Mouse (Mus musculus) CH12.LX (cell line): ENCODE measurements around the gene Sec14l4. TPM values are rescaled to one million over a fixed set of nuclear protein-coding genes. Genes with fewer than 3 reads are reported as not detected.

Source experiments
- DNase-seq: peaks from one replicate; pipeline ENCODE4 v3.0.0-alpha.2; 2013; ENCODE audit errors: extremely low read depth
- H3K27ac ChIP-seq: 2 replicates; pipeline ENCODE4 v1.5.1; 2012; ENCODE audit warnings: low read depth, mild to moderate bottlenecking, control low read depth, moderate library complexity; ENCODE audit not compliant: insufficient read depth
- H3K27me3 ChIP-seq: replicated peaks from 2 replicates; pipeline ENCODE3; 2012; ENCODE audit warnings: inconsistent platforms
- H3K36me3 ChIP-seq, 2 experiments: replicated peaks in 1 of 2; 2 replicates each; pipeline versions ENCODE3 to v1.6.1; 2012; ENCODE audit warnings: inconsistent platforms in 1 of 2, low read length in 1 of 2, mild to moderate bottlenecking in 1 of 2, mixed read lengths in 1 of 2, moderate library complexity in 1 of 2; ENCODE audit not compliant: control insufficient read depth in 1 of 2, insufficient read depth in 1 of 2
- H3K4me1 ChIP-seq, 2 experiments: 2 replicates each; pipeline ENCODE4 v1.6.1; 2012; ENCODE audit warnings: inconsistent platforms in 1 of 2, moderate library complexity in 1 of 2; ENCODE audit not compliant: insufficient read depth in 2 of 2, control insufficient read depth in 1 of 2
- H3K4me2 ChIP-seq: 2 replicates; pipeline ENCODE4 v1.6.1; 2012; ENCODE audit warnings: low read depth, mild to moderate bottlenecking, control low read depth; ENCODE audit not compliant: poor library complexity, insufficient read depth, severe bottlenecking
- H3K4me3 ChIP-seq, 3 experiments: fragments of 150-350 bp in 1 of 3; sonication (generic) in 1 of 3; replicated peaks in 1 of 3; 2 replicates each; pipeline versions ENCODE3 to v1.5.1; 2011 to 2012; ENCODE audit warnings: low read depth in 2 of 3, low read length in 2 of 3, mild to moderate bottlenecking in 2 of 3, moderate library complexity in 2 of 3, control low read depth in 1 of 3, improper control_type of control experiment in 1 of 3, inconsistent platforms in 1 of 3, mixed read lengths in 1 of 3; ENCODE audit not compliant: poor library complexity in 1 of 3
- H3K79me2 ChIP-seq: replicated peaks from 2 replicates; pipeline ENCODE4 v1.6.1; 2012; ENCODE audit warnings: mild to moderate bottlenecking, moderate library complexity; ENCODE audit not compliant: control insufficient read depth, poor library complexity, insufficient read depth, severe bottlenecking; ENCODE audit errors: extremely low read depth
- H3K9ac ChIP-seq: 2 replicates; pipeline ENCODE4 v1.6.1; 2012; ENCODE audit warnings: low read depth, mild to moderate bottlenecking, control low read depth, moderate library complexity; ENCODE audit not compliant: insufficient read depth
- H3K9me3 ChIP-seq: replicated peaks from 2 replicates; pipeline ENCODE3; 2012; ENCODE audit warnings: low read length, inconsistent platforms, mixed read lengths
- BHLHE40 ChIP-seq: IDR thresholded peaks from 2 replicates; pipeline ENCODE4 v1.6.1; 2011; ENCODE audit warnings: mild to moderate bottlenecking, low read depth, low read length, improper control_type of control experiment
- CHD1 ChIP-seq: IDR thresholded peaks from 2 replicates; pipeline ENCODE4 v1.6.1; 2012; ENCODE audit warnings: low read depth, low read length, improper control_type of control experiment, inconsistent platforms
- E2F4 ChIP-seq: IDR thresholded peaks from 2 replicates; pipeline ENCODE4 v1.6.1; 2011; ENCODE audit warnings: low read depth, low read length, improper control_type of control experiment; ENCODE audit not compliant: insufficient replicate concordance
- ELF1 ChIP-seq: IDR thresholded peaks from 2 replicates; pipeline ENCODE4 v1.6.1; 2014; ENCODE audit warnings: low read depth, mild to moderate bottlenecking, inconsistent platforms, low read length, improper control_type of control experiment
- ETS1 ChIP-seq: conservative IDR thresholded peaks from 2 replicates; pipeline ENCODE4 v1.6.1; 2012; ENCODE audit warnings: low read depth, mild to moderate bottlenecking, inconsistent platforms, low read length, improper control_type of control experiment, moderate library complexity
- GABPA ChIP-seq: IDR thresholded peaks from 2 replicates; pipeline ENCODE4 v1.6.1; 2012; ENCODE audit warnings: low read depth, low read length, improper control_type of control experiment, inconsistent platforms; ENCODE audit not compliant: insufficient replicate concordance
- HCFC1 ChIP-seq: IDR thresholded peaks from 2 replicates; pipeline ENCODE4 v1.6.1; 2012; ENCODE audit warnings: low read depth, mild to moderate bottlenecking, inconsistent platforms, low read length, improper control_type of control experiment
- IRF4 ChIP-seq: IDR thresholded peaks from 2 replicates; pipeline ENCODE4 v1.6.1; 2014; ENCODE audit warnings: low read depth, mild to moderate bottlenecking, inconsistent platforms, low read length, improper control_type of control experiment
- JUND ChIP-seq: conservative IDR thresholded peaks from 2 replicates; pipeline ENCODE4 v1.6.1; 2011; ENCODE audit warnings: low read depth, low read length, improper control_type of control experiment
- KAT2A ChIP-seq: IDR thresholded peaks from 2 replicates; pipeline ENCODE4 v1.6.1; 2012; ENCODE audit warnings: low read length, improper control_type of control experiment, inconsistent platforms; ENCODE audit not compliant: insufficient replicate concordance
- MAX ChIP-seq: IDR thresholded peaks from 2 replicates; pipeline ENCODE4 v1.6.1; 2011; ENCODE audit warnings: low read length, improper control_type of control experiment
- MAZ ChIP-seq: IDR thresholded peaks from 2 replicates; pipeline ENCODE4 v1.6.1; 2012; ENCODE audit warnings: low read depth, mild to moderate bottlenecking, inconsistent platforms, low read length, improper control_type of control experiment, moderate library complexity
- MYC ChIP-seq: IDR thresholded peaks from 2 replicates; pipeline ENCODE4 v1.6.1; 2011; ENCODE audit warnings: low read depth, mild to moderate bottlenecking, improper control_type of control experiment, low read length
- PAX5 ChIP-seq: IDR thresholded peaks from 2 replicates; pipeline ENCODE4 v1.6.1; 2012; ENCODE audit warnings: low read length, inconsistent platforms, mixed read lengths
- POLR2A ChIP-seq: IDR thresholded peaks from 2 replicates; pipeline ENCODE4 v1.6.1; 2011; ENCODE audit warnings: low read depth, mild to moderate bottlenecking, improper control_type of control experiment, low read length
- POLR2AphosphoS2 ChIP-seq: IDR thresholded peaks from 2 replicates; pipeline ENCODE4 v1.6.1; 2011; ENCODE audit warnings: low read depth, low read length, improper control_type of control experiment
- SMC3 ChIP-seq: IDR thresholded peaks from 2 replicates; pipeline ENCODE4 v1.6.1; 2011; ENCODE audit warnings: low read depth, low read length, improper control_type of control experiment
- UBTF ChIP-seq: IDR thresholded peaks from 2 replicates; pipeline ENCODE4 v1.6.1; 2012; ENCODE audit warnings: low read depth, mild to moderate bottlenecking, inconsistent platforms, low read length, improper control_type of control experiment, moderate library complexity
- USF1 ChIP-seq: IDR thresholded peaks from 2 replicates; pipeline ENCODE4 v1.6.1; 2014; ENCODE audit warnings: low read depth, mild to moderate bottlenecking, inconsistent platforms, low read length, improper control_type of control experiment
- ZC3H11A ChIP-seq: IDR thresholded peaks from 2 replicates; pipeline ENCODE4 v1.6.1; 2012; ENCODE audit warnings: low read depth, mild to moderate bottlenecking, inconsistent platforms, low read length, improper control_type of control experiment
- ZMIZ1 ChIP-seq: IDR thresholded peaks from 2 replicates; pipeline ENCODE4 v1.6.1; 2012; ENCODE audit warnings: low read depth, mild to moderate bottlenecking, inconsistent platforms, low read length, improper control_type of control experiment
- ZNF384 ChIP-seq: IDR thresholded peaks from 2 replicates; pipeline ENCODE4 v1.6.1; 2012; ENCODE audit warnings: low read depth, low read length, improper control_type of control experiment, inconsistent platforms
- dilution Hi-C: fragments of 300-500 bp; cut with MboI; formaldehyde crosslinking; loops from 2 replicates; pipeline ENCODE4 v1.14.3; 2020; ENCODE audit warnings: low sequenced_read_pairs; ENCODE audit not compliant: extremely low pct_unique_long_range_greater_than_20kb, extremely low pct_ligation_motif_present
- in situ Hi-C: fragments of 300-500 bp; cut with MboI; formaldehyde crosslinking; loops from 3 replicates; pipeline ENCODE4 v1.14.3; 2019; ENCODE audit warnings: low sequenced_read_pairs, low pct_ligation_motif_present, low pct_unique_long_range_greater_than_20kb, mixed read lengths
- polyA plus RNA-seq: library from polyadenylated mRNA; unstranded; fragments of >175 nt; gene quantifications from 2 replicates; pipeline ENCODE4 v1.2.1, GENCODE M21; 2012; ENCODE audit warnings: low read depth; ENCODE audit not compliant: insufficient read length
- total RNA-seq, 2 experiments: library from RNA; depleted of rRNA; stranded (reverse); fragments of 300-350 nt in 1 of 2; fragments of >200 nt in 1 of 2; gene quantifications; 2 replicates each; pipeline ENCODE4 v1.2.3; 2012 to 2014

Gene Sec14l4
- total and polyA plus RNA-seq, 3 experiments = 0.42 to 3.5 (median 0.47) TPM

GRCm38 (mm10) chr11:4060866-4061575 lies 29.8 kb downstream of the Sec14l4 start:
- no peak overlapping the region for H3K9ac ChIP-seq
- H3K36me3 ChIP-seq = no peaks in the 10 kb centered on the region
- no peak for TF ChIP-seq PAX5
- TF ChIP-seq MAZ = no peak
- no peak for TF ChIP-seq ZC3H11A
- no peak for TF ChIP-seq SMC3
- no peak for TF ChIP-seq ETS1
- no peak for TF ChIP-seq CHD1
- TF ChIP-seq POLR2A = no peak
- no peak for TF ChIP-seq ELF1
- no peak for TF ChIP-seq BHLHE40
- peaks cover 4% of the 10 kb centered on the region for H3K9me3 ChIP-seq
- dilution Hi-C loops (no loop called here), in situ Hi-C loops (no loop called here)
- peaks cover 87% of the 10 kb centered on the region for H3K27me3 ChIP-seq
- no peak overlapping the region for H3K27ac ChIP-seq
- no peak for DNase-seq
- no peak overlapping the region for H3K4me2 ChIP-seq
- H3K4me1 ChIP-seq = peaks cover 0 to 4% of the 10 kb centered on the region in 2 experiments; a peak in 1 of 4 replicates
- no peaks in the 10 kb centered on the region for H3K79me2 ChIP-seq
- no peak overlapping the region for H3K4me3 ChIP-seq

- no peak for TF ChIP-seq ZNF384
- no peak for TF ChIP-seq IRF4
- no peak for TF ChIP-seq USF1
- Histone ChIP-seq H3K27me3 (peaks cover 82% of the 10 kb centered on the region), H3K27ac (no peak overlapping the region), H3K79me2 (no peaks in the 10 kb centered on the region), H3K4me3 (no peak overlapping the region), H3K9me3 (no peaks in the 10 kb centered on the region), H3K36me3 (no peaks in the 10 kb centered on the region), H3K9ac (no peak overlapping the region), H3K4me2 (no peak overlapping the region), H3K4me1 (peaks cover 0 to 4% of the 10 kb centered on the region in 2 experiments; a peak in 1 of 4 replicates)
- dilution Hi-C loops (no loop called here), in situ Hi-C loops (no loop called here)
- DNase-seq = no peak
Measured at GRCm38 (mm10) chr11:4062523-4062922, 31.3 kb downstream of the Sec14l4 start.

GRCm38 (mm10) chr11:4062981-4063380 lies 31.7 kb downstream of the Sec14l4 start:
- H3K27ac ChIP-seq = no peak overlapping the region
- H3K9ac ChIP-seq = no peak overlapping the region
- no peak overlapping the region for H3K4me2 ChIP-seq
- H3K79me2 ChIP-seq = no peaks in the 10 kb centered on the region
- H3K27me3 ChIP-seq = peaks cover 85% of the 10 kb centered on the region
- DNase-seq = no peak
- no peak overlapping the region for H3K4me3 ChIP-seq
- TF ChIP-seq JUND (no peak), POLR2AphosphoS2 (no peak), GABPA (no peak), KAT2A (no peak), ETS1 (no peak), HCFC1 (no peak), ZMIZ1 (no peak), UBTF (no peak), ZC3H11A (no peak), E2F4 (no peak), BHLHE40 (no peak), CHD1 (no peak), POLR2A (no peak), MAX (no peak), MYC (no peak)
- H3K9me3 ChIP-seq = no peaks in the 10 kb centered on the region
- dilution Hi-C loops = no loop called here
- peaks cover 0 to 4% of the 10 kb centered on the region in 2 experiments; a peak in 1 of 4 replicates for H3K4me1 ChIP-seq
- H3K36me3 ChIP-seq = no peaks in the 10 kb centered on the region
- in situ Hi-C loops = no loop called here
